Mouse (Mus musculus) heart, embryonic 16.5 days (tissue): ENCODE measurements around the gene Lrrc8a. TPM values are rescaled to one million over a fixed set of nuclear protein-coding genes. Genes with fewer than 3 reads are reported as not detected.

Experiments used
- ATAC-seq: fragments of 200-750 bp; cut with Nextera tagmentation; replicated peaks from 2 replicates; pipeline ENCODE4 v1.8.0; 2017; ENCODE audit warnings: moderate number of reproducible peaks; ENCODE audit not compliant: insufficient read depth, low FRiP score; ENCODE audit errors: extremely low read depth
- H3K27ac ChIP-seq: fragments of 300-500 bp; sonication (generic); 2 replicates; pipeline ENCODE4 v1.5.1; 2014; ENCODE audit warnings: mild to moderate bottlenecking, low read length, control low read depth, moderate library complexity
- H3K27me3 ChIP-seq: fragments of 300-500 bp; sonication (generic); 2 replicates; pipeline ENCODE4 v1.6.1; 2014; ENCODE audit warnings: low read length, mixed read lengths; ENCODE audit not compliant: control insufficient read depth, insufficient read depth
- H3K36me3 ChIP-seq: fragments of 300-500 bp; sonication (generic); 2 replicates; pipeline ENCODE4 v1.6.1; 2014; ENCODE audit not compliant: control insufficient read depth, insufficient read depth
- H3K4me1 ChIP-seq: fragments of 300-500 bp; sonication (generic); 2 replicates; pipeline ENCODE4 v1.6.1; 2014; ENCODE audit warnings: low read length, mixed read lengths; ENCODE audit not compliant: control insufficient read depth, insufficient read depth
- H3K4me2 ChIP-seq: fragments of 300-500 bp; sonication (generic); 2 replicates; pipeline ENCODE4 v1.6.1; 2014; ENCODE audit warnings: low read depth, mild to moderate bottlenecking, control low read depth, low read length
- H3K4me3 ChIP-seq: fragments of 300-500 bp; sonication (generic); 2 replicates; pipeline ENCODE4 v1.5.1; 2014; ENCODE audit warnings: mild to moderate bottlenecking, control low read depth, low read length
- H3K9ac ChIP-seq: fragments of 300-500 bp; sonication (generic); 2 replicates; pipeline ENCODE4 v1.6.1; 2014; ENCODE audit warnings: low read length, control low read depth
- H3K9me3 ChIP-seq: fragments of 300-500 bp; sonication (generic); replicated peaks from 2 replicates; pipeline ENCODE4 v1.6.1; 2016; ENCODE audit warnings: low read length; ENCODE audit not compliant: control insufficient read depth
- WGBS: fragments of 180-500 bp; shearing (Covaris S2); extraction: QIAGEN DNeasy Blood & Tissue Kit; methylation state at CpG from one replicate; pipeline ENCODE4 v1.1.7; 2014; 5-methylcytosine and 5-hydroxymethylcytosine counted together
- polyA plus RNA-seq: library from polyadenylated mRNA; unstranded; fragments of >200 nt; fragmentation: Nextera tagmentation; extraction: Ambion mirVana; gene quantifications from 2 replicates; pipeline ENCODE4 v1.2.1, GENCODE M21; 2015

Gene Lrrc8a
- polyA plus RNA-seq, 1 experiment from 2014 or later = 39.4 TPM

- Histone ChIP-seq H3K9me3 (no peaks in the 10 kb centered on the region), H3K27ac (no peak overlapping the region), H3K36me3 (peaks cover 32% of the 10 kb centered on the region), H3K27me3 (no peaks in the 10 kb centered on the region), H3K4me1 (peaks cover 59% of the 10 kb centered on the region), H3K9ac (no peak overlapping the region), H3K4me2 (no peak overlapping the region), H3K4me3 (no peak overlapping the region)
- 86% methylated on average over 6 of the region's 6 CpGs for WGBS
- ATAC-seq = no peak
These were observed 26.3 kb downstream of the Lrrc8a start for GRCm38 (mm10) chr2:30263811-30264210.

GRCm38 (mm10) chr2:30264671-30265519 lies 27.4 kb downstream of the Lrrc8a start:
- H3K36me3 ChIP-seq = peaks cover 31% of the 10 kb centered on the region
- H3K4me2 ChIP-seq = no peak overlapping the region
- no peak for ATAC-seq
- peak overlapping the region; percentile 95 for H3K27ac ChIP-seq
- H3K4me3 ChIP-seq = no peak overlapping the region
- peak overlapping the region; percentile 64 for H3K9ac ChIP-seq
- no peaks in the 10 kb centered on the region for H3K9me3 ChIP-seq
- H3K27me3 ChIP-seq = no peaks in the 10 kb centered on the region
- WGBS = 45% methylated on average over 7 of the region's 7 CpGs
- peaks cover 55% of the 10 kb centered on the region for H3K4me1 ChIP-seq

GRCm38 (mm10) chr2:30265767-30266253 lies 28.3 kb downstream of the Lrrc8a start, which contains the start of gene Phyhd1:
Gene Phyhd1 (plus strand): TSS chr2:30266203.
- Histone ChIP-seq H3K4me1 (peaks cover 55% of the 10 kb centered on the region), H3K36me3 (peaks cover 24% of the 10 kb centered on the region), H3K4me3 (peak within 1 kb of the TSS; percentile 11), H3K9me3 (no peaks in the 10 kb centered on the region), H3K27ac (peak within 1 kb of the TSS; percentile 95), H3K9ac (peak within 1 kb of the TSS; percentile 64), H3K4me2 (peak within 1 kb of the TSS; percentile 39), H3K27me3 (no peaks in the 10 kb centered on the region)
- WGBS = 16% methylated on average over 5 of the region's 5 CpGs
- ATAC-seq = peak; percentile 69

GRCm38 (mm10) chr2:30266392-30266941 lies 29.0 kb downstream of the Lrrc8a start:
- Histone ChIP-seq H3K27ac (peak overlapping the region; percentile 95), H3K36me3 (peaks cover 23% of the 10 kb centered on the region), H3K4me1 (peaks cover 55% of the 10 kb centered on the region), H3K9me3 (no peaks in the 10 kb centered on the region), H3K4me3 (peak overlapping the region; percentile 11), H3K4me2 (peak overlapping the region; percentile 39), H3K27me3 (no peaks in the 10 kb centered on the region), H3K9ac (peak overlapping the region; percentile 64)
- peak; percentile 68 for ATAC-seq
- 17% methylated on average over 4 of the region's 4 CpGs for WGBS

GRCm38 (mm10) chr2:30267466-30267865 lies 30.0 kb downstream of the Lrrc8a start:
- no peaks in the 10 kb centered on the region for H3K27me3 ChIP-seq
- H3K27ac ChIP-seq = no peak overlapping the region
- peaks cover 52% of the 10 kb centered on the region for H3K4me1 ChIP-seq
- H3K4me3 ChIP-seq = no peak overlapping the region
- no peak overlapping the region for H3K4me2 ChIP-seq
- ATAC-seq = no peak
- 94% methylated on average over 2 of the region's 2 CpGs for WGBS
- H3K9ac ChIP-seq = no peak overlapping the region
- no peaks in the 10 kb centered on the region for H3K9me3 ChIP-seq
- H3K36me3 ChIP-seq = peaks cover 14% of the 10 kb centered on the region

GRCm38 (mm10) chr2:30268371-30268770 lies 30.9 kb downstream of the Lrrc8a start:
- no peak overlapping the region for H3K4me2 ChIP-seq
- no peak overlapping the region for H3K4me3 ChIP-seq
- no peak overlapping the region for H3K27ac ChIP-seq
- H3K4me1 ChIP-seq = peaks cover 44% of the 10 kb centered on the region
- no peaks in the 10 kb centered on the region for H3K27me3 ChIP-seq
- H3K9ac ChIP-seq = no peak overlapping the region
- H3K36me3 ChIP-seq = peaks cover 10% of the 10 kb centered on the region
- 60% methylated on average over 4 of the region's 4 CpGs for WGBS
- ATAC-seq = no peak
- H3K9me3 ChIP-seq = no peaks in the 10 kb centered on the region

GRCm38 (mm10) chr2:30269241-30269990 lies 31.9 kb downstream of the Lrrc8a start:
- ATAC-seq = no peak
- Histone ChIP-seq H3K4me3 (no peak overlapping the region), H3K27me3 (no peaks in the 10 kb centered on the region), H3K36me3 (peaks cover under 1% of the 10 kb centered on the region), H3K9ac (peak overlapping the region; percentile 23; the same call in 1 of the 2 replicates), H3K9me3 (no peaks in the 10 kb centered on the region), H3K4me2 (no peak overlapping the region), H3K27ac (peak overlapping the region; percentile 77), H3K4me1 (peaks cover 37% of the 10 kb centered on the region)
- WGBS = 79% methylated on average over 17 of the region's 17 CpGs

GRCm38 (mm10) chr2:30270134-30270533 lies 32.6 kb downstream of the Lrrc8a start:
- WGBS = 11% methylated on average over 1 of the region's 1 CpGs
- no peaks in the 10 kb centered on the region for H3K9me3 ChIP-seq
- no peaks in the 10 kb centered on the region; the same call in 1 of the 2 replicates for H3K36me3 ChIP-seq
- H3K27ac ChIP-seq = peak overlapping the region; percentile 77
- H3K9ac ChIP-seq = peak overlapping the region; percentile 23; the same call in 1 of the 2 replicates
- H3K27me3 ChIP-seq = no peaks in the 10 kb centered on the region
- no peak overlapping the region for H3K4me3 ChIP-seq
- peaks cover 29% of the 10 kb centered on the region for H3K4me1 ChIP-seq
- H3K4me2 ChIP-seq = no peak overlapping the region
- ATAC-seq = peak; percentile 71
